Mouse (Mus musculus) CD4-positive, CD25-positive, alpha-beta regulatory T cell, adult 4 months (primary cell): ENCODE measurements at regions not wholly inside any gene's neighbourhood (a gene's known extent, or its start where the extent isn't known, plus 50 kb on each side); places are given as distances from the start of the nearest gene placed in this dataset.

Experiments
- ATAC-seq: one replicate; pipeline ENCODE4 v1.8.0; 2017

DNA sequence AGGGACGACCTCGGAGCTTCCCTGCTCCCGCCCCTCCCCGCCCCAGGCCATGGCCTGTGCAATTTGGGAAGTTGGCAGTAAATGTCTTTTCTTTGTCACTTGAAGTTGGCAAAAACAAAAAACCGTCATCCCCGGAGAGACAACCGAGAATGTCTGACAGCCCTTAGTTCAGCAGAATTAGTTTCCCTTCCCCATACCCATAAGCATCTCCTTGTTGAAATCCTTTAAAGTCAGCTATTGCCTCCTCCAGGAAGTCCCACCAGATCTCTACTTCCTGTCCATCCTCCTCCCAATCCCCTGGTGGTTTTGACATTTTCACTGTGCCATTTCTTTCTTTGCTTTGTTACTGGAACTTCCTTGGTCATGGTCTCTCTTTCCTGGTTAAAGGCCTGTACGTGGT, 54.8 kb downstream of the Foxb1 start:
- ATAC-seq = no peak

DNA sequence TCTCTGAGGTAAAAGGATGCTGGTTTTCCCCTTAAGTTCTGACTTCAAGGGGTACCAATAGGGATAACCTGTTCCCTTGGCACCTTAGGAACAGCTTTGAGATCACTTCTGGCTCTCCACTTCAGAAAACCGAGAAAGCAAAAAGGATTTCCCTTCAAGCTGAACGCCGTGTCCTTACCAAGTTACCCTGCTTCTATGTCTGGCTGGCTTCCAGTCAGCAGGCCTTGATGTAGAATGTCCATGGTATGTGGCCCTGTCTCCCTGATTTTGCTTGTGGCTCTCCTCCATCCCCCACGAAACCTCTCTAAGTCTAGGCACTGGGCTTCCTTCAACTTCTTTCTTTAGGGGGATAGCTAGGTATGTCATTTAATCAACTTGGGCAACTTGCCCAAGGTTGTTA, 55.7 kb downstream of the Foxb1 start:
- no peak for ATAC-seq

DNA sequence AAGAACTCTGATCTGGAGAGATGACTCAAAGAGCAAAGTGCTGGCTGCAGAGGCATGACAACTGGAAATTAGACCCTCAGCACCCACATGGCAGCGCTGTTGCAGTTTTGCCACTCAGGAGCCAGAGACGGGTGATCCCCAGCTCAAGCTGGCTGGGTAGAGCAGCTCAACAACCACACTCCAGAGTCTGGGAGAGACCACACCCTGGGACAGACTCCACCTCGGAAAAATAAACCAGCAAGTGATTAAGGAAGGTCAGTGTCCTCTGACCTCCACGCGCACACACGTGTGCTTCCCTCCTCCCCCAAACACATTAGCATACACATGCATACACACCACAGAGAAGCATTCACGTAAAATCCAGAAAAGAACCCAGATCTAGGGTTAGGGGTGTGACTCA, 57.0 kb downstream of the Foxb1 start:
- no peak for ATAC-seq

DNA sequence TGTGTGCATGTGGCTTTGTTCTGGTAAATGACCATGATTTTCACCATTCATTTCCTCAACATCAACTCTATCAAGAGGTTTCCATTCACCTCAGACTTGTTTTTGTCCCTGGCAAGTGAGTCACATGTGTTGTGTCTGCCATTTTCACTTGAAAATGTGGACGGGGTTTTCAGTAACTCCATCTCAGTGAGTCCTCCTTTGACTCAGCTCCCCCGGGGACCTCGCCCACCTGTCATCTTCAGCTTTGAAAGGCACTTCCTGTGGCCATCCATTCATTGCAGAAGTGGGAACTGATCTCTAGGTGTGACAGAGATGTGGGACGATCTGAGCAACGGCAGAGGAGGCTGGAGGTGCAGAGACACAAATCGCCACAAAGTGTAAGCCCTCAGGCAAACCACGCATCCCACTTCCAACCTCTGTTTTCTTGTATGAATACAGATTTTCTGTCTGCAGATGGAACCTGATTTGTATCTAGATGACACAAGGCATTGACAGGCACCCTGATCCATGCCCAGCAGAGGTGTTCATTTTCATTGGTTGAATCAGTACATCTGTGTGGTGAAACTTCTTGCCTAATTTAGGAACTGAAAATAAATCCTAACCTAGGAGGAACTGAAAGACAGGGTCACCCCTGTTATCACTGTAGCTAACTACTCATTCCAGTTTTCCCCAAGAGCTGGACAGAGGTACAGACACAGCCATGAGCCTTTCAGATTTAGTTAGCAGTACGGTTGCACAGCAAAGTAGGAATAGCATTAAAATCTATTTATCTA, 58.4 kb downstream of the Foxb1 start:
- no peak for ATAC-seq

DNA sequence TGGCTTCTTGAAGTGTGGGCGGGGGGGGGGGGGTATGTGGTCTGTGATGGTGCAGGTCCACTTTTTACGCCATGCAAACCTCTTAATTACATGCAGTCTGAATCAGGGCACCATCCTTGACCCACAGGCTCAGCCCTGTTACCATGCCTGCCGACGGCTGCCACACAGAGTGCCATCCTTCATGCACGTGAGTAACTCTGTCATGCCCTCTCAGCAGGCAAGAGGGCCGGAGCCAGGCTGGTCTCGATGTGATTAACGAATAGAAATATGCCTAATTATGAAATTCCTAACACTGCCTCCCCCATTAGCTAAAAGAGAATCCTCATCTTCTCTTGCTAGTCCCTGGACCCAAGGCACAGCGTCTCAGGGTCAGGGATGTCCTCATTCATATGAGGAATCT, 60.0 kb downstream of the Foxb1 start:
- ATAC-seq = no peak

DNA sequence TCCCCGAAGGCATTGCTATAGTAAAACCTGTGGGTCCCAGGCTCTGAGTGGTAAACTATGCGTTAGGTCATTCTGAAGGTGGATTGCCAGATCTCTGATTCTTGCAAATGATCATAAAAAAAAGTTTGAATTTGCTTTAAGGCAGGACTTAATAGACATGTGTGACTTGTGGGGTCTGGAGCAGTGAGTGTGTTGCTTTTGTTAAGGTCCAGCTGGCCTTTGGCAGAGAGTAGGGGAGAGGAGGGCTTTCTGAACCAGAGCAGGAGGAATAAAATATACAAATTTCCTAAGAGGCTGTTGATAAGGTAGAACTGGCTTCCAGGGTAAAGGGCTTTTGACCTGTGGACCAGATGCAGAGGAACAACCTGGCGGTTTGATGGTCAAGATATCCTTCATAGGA, 69.0 kb downstream of the Foxb1 start:
- no peak for ATAC-seq

DNA sequence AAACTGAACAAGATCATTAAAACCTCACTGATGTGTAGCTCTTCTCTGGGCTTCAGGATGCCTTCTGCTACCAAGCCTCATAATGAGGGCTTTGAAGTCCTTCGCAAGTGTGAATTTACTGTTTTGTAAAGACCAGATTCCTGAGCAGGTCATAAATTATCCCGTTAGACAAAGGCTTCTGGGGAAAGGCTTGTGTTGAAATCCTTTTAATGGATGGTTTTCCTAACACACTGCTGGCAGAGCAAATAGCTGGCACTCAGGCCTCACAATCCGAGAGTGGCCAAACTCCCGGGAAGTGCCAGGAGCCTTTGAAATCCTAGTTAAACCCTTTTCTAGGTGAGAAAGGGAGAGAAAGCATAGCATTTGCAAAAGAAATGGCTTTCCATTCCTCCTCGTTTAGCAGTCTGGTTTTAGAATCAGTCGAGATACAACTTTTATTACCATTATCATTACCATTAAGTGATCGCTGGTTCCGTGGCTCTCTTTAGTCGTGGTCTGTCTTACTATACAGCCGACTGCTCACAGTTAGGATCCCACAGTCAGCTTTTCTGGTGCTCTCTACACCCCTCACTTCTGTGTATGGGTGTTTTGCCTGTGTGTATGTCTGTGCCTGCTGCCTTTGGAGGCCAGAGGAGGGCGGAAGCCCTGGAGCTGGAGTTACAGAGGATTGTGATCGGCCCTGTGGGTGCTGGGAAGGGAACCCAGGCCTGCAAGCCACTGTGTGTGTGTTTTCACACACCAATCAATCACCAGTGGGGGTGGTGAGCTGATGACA, 73.2 kb downstream of the Foxb1 start:
- no peak for ATAC-seq

DNA sequence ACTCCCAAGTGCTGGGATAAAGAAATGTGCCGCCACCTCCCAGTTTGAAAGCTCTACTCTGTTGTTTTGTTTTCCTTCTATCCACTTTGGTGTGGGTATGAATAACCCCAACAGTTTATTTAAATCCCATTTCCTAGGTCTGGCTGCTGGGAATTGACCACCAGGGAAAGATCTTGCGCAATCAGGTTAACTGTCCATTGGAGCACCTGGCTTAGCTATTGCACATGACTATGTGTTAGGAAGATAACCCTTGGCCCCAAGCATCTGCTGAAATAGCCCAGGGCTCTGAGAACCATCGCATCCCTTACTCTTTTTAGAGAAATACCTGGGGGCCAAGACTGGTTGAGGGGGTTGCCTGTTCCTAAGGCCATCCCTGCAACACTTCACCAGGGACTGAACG, 74.0 kb downstream of the Foxb1 start:
- ATAC-seq = no peak

DNA sequence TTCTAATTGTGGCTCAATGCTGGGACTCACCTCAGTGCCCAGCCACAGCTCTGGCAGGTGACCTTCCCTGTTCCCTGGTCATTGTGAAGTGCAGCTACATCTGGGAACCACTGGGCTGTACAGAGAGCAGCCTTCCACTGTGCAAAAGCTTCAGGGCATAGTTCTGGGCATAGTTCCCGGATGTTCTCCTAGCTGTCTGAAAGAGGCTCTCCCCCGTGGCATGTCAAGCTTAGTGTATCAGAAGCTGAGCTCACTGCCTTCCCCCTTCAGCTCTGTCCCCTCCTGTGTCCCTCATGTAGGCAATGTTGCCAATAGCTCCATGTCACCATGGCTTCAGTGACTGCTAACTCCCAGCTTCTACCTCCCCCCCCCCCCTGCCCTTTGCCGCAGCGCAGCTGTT, 75.1 kb downstream of the Foxb1 start:
- no peak for ATAC-seq

DNA sequence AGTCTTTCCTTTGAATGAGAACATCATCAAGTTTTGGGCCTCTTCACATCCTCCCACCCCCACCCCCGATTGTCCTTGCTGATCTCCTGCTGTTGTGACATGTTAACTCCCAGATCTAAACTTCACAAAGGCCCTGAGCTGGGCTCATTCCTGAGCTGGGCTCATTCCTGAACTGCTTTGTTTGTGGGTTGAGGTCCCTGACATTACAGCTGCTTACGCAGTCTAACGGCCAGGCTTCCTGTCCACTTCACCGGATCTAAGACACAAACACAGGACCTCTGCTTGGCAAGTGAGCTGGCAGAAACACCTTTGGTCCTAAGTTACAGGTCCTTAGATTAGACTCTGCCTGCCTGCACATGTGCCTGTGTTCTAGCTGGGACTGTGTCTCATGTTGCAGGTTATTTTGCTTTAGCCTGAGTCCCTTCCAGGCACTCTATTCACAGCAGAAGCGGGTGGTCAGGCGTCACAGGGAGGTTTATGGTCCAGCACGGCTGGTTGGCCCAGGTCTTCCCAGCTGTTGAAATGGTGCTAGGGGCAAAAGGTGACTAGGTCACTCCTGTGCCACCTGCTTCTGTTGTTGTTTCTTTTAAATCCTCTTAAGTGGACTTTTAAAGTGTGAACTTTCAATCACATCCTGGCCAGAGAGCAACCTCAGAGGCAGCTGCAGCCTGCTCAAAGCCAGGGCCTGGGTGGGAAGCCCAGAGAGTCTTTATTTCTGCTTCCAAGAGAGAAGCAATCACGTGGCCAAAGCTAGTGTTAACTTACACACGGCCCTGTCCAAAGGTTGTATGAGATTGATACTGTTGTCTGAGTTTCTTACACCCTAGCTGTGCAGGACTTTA, 79.1 kb downstream of the Foxb1 start:
- no peak for ATAC-seq

DNA sequence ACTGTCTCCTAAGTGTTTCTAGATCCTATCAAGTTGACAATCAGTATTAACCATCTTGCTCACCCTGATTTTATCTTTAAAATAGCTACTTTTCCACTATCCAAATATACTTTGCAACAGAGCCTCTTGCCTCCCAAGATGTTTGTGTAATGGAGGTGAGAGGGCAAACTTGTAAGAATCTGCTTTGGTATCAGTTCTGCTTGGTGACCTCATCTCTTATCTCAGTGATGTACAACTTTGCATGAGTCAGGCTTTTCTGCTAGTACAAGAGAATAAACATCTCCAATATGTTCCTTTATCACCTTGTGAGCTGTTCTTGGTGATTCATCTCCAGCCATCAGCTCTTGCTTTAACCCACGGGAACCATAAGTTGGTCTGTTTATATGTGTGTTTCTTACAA, 82.1 kb downstream of the Foxb1 start:
- no peak for ATAC-seq

DNA sequence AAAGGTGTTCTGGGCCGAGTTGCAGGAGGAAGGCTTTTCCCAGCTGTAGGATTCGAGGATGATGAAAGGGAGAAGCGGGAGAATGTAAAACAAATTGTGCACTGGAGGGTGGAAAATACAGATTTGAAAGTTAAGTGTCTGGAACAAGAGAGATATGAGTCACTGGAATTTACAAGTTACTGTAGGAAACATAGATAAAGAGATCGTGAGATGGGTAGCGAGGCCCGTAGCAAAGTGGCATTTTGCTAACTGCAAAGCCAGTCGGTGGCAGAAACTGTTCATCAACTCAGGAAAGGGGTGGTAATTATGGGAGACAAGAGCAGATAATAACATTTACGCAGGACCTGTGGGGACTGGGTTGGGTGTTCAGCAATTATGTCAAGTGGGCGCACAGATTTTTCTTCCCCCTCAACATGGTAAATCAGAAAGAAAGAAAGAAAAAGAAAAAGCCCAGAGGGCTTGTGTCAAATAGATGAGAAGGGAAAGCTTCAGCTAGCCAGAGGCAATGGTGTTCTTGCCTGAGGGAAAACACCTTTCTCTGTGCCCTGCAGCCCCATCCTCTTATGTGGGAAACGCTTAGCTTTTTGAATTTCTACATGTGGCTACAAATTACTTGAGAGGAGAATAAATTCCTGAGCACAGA, 87.2 kb downstream of the Foxb1 start:
- ATAC-seq = no peak

DNA sequence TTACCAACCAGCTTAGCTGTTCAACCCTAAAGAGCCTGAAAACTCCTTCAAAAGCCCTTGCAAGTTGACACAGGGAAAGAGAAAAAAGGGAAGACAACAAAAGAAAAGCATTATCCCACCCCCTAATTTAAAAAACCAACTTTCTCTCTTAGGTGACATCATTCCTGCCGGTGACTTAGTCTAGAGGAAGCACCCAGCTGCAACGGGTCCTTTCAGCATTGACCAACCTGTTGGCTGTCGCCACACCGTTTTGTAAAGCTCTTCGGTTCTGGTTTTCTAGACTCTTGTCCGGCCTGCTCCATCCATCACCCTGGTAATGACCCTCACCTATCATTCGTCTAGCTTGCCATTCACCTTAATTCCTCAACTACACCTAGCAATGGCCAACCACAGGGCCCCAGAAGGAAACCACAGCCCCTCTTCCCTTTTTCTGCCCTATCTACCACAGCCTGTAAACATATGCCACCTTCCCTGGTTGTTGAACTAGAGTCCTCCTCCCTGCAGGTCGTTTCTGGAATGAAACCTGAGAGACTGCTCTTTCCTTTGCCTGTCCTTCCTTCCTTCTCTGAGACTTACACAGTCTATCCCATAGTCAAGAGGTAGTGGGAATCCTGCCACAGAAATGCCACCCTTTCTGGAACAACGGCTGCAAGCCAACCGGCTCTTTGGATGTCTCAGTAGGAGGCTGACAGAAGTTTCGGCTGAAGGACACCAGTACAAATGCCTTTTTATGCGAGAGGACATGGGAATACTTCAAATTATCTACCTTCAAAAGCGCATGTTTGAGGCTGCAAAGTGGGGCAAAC, 87.9 kb downstream of the Foxb1 start:
- no peak for ATAC-seq

DNA sequence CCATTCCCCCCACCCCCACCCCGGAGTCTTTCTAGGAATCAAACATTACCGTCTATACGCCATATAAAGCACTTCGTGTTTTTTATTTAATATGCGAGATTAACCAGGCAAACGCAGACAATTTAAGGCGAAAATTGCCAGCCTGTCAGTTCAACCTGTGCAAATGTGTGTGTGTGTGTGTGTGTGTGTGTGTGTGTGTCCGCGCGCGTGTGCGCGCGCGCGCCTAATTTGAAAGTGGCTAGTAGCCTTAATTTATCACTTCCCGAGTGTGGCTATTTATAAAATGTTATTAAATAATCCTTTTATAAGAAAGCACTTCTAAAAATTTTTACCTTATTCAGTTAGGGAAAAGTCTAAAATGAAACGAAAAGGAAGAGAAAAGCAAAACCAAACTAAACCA, 89.5 kb downstream of the Foxb1 start:
- no peak for ATAC-seq

DNA sequence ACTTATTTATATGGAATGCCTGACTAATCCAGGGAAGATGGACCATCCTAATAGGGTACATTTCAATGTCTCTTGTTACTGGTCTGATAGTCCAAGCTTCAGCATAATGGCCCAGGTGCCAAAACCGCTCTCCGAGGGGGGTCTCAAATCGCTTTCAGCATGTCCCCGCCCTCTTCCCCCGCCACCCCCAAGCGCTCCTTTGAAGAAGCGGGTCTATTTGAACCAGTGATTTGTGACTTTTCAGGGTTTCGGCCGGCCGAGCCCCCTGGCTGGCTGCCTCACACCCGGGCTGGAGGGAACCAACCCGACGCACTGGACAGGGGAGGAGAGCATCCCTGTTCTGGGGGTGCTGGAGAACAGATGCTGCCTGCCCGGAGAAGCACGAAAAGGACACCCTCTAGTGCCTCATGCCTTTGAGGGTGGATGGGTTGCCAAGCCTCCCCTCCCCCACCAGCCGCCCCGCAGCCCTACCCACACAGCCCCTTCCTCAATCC, 90.1 kb downstream of the Foxb1 start:
- no peak for ATAC-seq

DNA sequence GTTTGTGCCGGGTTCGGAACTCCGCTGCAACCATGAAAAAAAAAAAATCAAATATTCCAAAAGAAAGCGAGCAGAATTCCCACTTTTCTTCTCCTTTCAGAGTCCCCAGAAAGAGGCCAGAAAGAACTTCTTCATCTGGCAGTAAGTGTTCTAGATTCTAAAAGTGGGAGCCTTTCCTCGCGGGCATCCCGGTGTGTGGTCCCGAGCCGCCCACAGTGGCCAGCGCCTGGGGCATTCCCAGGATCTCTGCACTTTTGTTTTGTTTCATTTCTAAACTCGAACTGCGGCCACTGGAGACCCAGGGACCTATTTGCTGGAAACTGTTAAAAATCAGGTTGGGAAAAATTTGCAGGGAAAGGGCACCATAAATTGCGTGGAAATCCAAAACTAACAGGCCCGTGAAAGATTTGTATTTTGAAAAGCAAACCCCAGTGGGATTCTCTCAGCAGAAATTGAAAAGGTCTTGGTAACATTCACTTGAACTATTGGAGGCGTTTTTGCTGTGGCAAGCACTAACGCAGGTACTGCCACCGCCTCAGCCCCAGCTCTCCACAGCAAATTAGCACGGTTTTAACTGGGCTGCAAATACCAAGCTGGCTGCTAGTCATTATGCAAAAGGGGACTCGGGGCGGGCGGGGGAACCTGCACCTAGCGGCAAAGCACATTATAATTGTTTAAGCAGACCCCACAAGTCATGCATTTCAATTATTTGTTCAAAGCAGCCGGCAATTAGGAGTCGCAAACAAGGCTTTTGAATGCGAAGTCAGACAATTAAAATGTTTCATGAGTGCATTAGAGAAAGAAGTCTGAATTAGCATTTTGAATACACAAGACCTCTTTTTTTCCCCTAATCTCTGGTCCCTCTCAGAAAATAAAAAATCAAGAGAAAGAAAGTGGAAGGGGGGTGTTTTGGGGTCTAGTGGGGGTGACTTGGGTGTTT, 90.9 kb downstream of the Foxb1 start:
- ATAC-seq = no peak

DNA sequence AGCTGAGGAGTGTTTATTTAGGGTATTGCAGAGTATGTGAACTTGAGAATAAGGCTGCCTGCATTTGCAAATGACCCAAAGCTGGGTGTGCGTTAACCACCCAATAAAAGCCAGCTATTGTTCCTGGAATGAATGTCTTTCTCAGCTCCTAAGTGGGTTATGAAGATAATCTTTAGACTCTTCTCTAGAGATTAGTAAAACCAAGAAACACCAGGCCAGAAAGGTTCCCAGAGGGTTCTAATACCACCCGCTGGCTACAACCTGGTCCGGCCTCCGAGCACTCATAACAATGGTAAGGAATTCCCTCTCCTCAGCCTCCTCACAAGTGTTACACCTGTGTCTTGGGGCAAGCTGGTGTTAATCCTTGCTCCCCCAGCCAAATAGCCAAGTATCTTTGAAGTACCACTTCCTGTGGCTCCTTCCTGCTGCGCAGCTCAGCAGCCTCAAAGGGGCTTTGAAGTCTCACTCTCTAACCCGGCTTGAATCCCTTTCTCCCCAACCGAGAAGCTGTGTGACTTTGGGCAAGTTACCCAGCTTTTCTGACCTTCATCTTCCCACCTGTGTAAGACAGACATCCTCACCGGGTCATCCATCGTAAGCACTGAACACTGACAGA, 92.2 kb downstream of the Foxb1 start:
- ATAC-seq = no peak

DNA sequence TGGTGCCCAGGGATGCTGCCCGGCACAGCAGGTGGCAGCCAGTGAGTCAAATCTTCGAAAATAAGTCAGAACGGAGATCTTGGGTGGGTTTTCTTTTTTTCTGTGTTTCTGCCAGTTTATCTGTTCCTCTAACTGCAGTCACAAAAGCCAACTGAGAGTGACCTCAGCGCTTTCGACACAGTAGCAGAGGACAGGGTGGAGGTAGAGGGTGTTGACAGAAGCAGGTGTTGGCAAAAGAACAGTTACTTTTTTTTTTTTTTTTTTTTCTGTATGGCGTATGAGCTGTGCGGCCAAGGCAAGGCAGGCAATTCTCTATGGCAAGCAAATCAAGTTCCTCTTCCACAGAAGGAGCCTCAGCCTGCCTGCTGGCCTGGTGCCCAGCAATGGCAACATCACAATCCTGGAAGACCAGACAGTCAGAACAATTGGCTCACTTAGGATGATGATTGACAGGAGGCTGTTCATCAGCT, 93.6 kb downstream of the Foxb1 start:
- ATAC-seq = no peak

DNA sequence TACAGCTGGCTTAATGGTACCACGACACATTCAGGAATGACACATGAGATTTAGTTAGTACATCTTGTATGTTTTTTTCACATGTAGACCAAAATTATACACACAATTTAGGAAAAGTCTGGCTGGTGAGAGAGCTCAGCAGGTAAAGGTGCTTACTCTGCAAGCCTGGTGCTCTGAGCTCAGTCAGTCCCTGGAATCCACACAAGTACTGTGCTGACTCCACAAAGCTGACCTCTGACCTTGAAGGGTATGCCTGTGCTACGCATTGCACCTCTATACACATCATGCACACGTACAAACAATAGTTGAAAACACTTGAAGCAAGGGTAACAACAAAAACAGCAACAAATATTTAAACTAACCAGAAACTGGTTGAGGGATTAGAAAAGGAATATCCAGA, 96.5 kb downstream of the Foxb1 start:
- ATAC-seq = no peak

DNA sequence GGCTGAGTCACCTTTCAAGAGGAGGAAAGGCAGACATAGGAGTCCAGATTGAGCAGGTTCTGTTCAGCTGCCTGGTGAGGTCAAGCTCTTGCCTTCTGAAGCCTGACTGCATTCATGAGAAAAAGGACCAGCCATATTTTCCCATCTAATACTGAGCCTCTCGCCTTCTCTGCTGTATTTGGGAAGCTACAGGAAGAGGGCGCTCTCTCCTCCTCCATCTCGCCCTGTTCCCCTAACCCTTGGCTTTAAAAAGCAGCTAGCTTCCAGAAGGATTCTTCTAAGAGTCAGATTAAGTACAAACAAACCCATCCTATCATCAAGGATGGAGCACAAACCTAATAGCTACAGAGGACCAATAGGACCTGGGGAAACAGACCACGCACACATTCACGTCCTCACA, 98.3 kb downstream of the Foxb1 start:
- ATAC-seq = no peak
